ENCODE assay signal across 26 mouse cellular contexts in the genomic region with DNA sequence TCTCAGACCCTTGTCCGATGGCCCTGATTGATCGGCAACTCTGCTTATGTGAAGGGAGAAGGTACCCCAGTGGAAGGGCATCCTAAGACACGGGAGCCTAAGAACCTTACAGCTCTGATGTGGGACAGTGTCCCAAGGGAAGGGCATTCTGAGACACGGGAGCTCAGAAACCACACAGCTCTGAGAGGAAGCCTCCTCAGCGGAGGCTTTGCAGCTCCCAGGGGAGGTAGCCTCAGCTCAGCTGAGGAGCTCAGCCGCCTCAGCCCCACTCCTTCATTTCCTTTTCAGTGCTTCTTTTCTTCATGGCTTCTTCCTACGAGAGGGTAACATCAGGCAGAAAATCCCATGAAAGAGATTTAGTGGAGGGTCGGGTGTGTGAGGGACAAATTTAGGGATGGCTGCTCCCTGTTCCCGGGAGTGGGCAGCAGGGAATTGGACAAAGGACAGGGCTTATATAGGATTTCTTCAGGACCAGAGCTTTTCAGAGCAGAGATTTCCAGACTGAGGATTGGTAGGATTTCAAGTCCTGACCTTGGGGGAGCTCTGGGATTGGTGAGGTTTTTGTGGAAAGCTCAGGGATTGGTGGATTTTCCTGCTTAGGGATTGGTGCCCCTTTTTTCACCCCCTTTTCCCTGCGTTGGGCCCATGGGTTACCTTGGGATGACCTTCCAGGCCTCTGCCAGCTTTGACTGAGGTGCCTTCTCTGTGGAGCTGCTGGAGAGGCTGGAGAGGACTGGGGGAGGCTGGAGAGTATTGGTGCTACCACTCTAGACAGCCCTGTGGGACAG. TPM values are rescaled to one million over a fixed set of nuclear protein-coding genes. Genes with fewer than 3 reads are reported as not detected.
"Had no signal": no experiment of that assay in that cellular context is flagged by ENCODE, and none has a peak within 500 bp of the region (broad histone marks: within the 10 kb centered on the region; RNA-seq: fewer than 3 reads in every experiment).

No protein-coding gene starts in this region.

- DNase-seq: kidney, postnatal 25 days; layer of hippocampus, adult 9-11 months; liver; lung, adult 18-20 months; lung, postnatal 10 days; lung, postnatal 36 days; thymus, postnatal 25 days had no signal

- H3K4me2 ChIP-seq: limb, embryonic 13.5 days; liver, embryonic 12.5 days; liver, embryonic 15.5 days; lung, embryonic 15.5 days; midbrain, embryonic 13.5 days; neural tube, embryonic 13.5 days; stomach, embryonic 15.5 days had no signal

- H3K4me3 ChIP-seq: layer of hippocampus, adult 2 months; limb, embryonic 10.5 days; limb, embryonic 13.5 days; liver, embryonic 12.5 days; liver, embryonic 15.5 days; lung, embryonic 15.5 days; megakaryocyte, embryonic 14.5 days; midbrain, embryonic 10.5 days; midbrain, embryonic 13.5 days; myocyte; neural tube, embryonic 13.5 days; stomach, embryonic 15.5 days had no signal

- H3K27ac ChIP-seq: kidney, postnatal 0 days; layer of hippocampus, adult 2 months; limb, embryonic 10.5 days; limb, embryonic 13.5 days; liver, embryonic 12.5 days; liver, embryonic 15.5 days; lung, embryonic 15.5 days; midbrain, embryonic 10.5 days; midbrain, embryonic 13.5 days; neural tube, embryonic 13.5 days; stomach, embryonic 15.5 days had no signal

- H3K9ac ChIP-seq: limb, embryonic 13.5 days; liver, embryonic 12.5 days; liver, embryonic 15.5 days; lung, embryonic 15.5 days; midbrain, embryonic 13.5 days; neural tube, embryonic 13.5 days; stomach, embryonic 15.5 days had no signal

- H3K27me3 ChIP-seq: limb, embryonic 13.5 days; liver, embryonic 12.5 days; liver, embryonic 15.5 days; lung, embryonic 15.5 days; midbrain, embryonic 13.5 days; neural tube, embryonic 13.5 days; stomach, embryonic 15.5 days had no signal

- H3K4me1 ChIP-seq: limb, embryonic 10.5 days; limb, embryonic 13.5 days; liver, embryonic 15.5 days; lung, embryonic 15.5 days; midbrain, embryonic 10.5 days; midbrain, embryonic 13.5 days; neural tube, embryonic 13.5 days; stomach, embryonic 15.5 days had no signal

- H3K9me3 ChIP-seq: limb, embryonic 10.5 days; limb, embryonic 13.5 days; liver, embryonic 12.5 days; liver, embryonic 15.5 days; lung, embryonic 15.5 days; midbrain, embryonic 10.5 days; midbrain, embryonic 13.5 days; neural tube, embryonic 13.5 days; stomach, embryonic 15.5 days had no signal

- ATAC-seq: liver, embryonic 12.5 days; midbrain, embryonic 13.5 days; midbrain, embryonic 16.5 days had no signal

RNA-seq across cellular contexts. Expression of gene Mkrn2os, which starts 9.9 kb away (rescaled TPM):
- total RNA-seq: layer of hippocampus, adult 2 months; layer of hippocampus, postnatal 25 days; left cerebral cortex, adult 18-20 months; left cerebral cortex, postnatal 25 days; monocyte, adult 5-6 weeks; neutrophil, adult 5-6 weeks had no signal
